Mouse (Mus musculus): Measurements from ENCODE around the gene Tex14. TPM values are rescaled to one million over a fixed set of nuclear protein-coding genes. Genes with fewer than 3 reads are reported as not detected.
"Not testable (repeated sequence)": the region's sequence is repeated elsewhere in the genome, so short reads cannot be mapped to it uniquely, and the experiment has no call there.

Gene Tex14
- polyA plus RNA-seq, 1 experiment from 2014 or later: 0.45 TPM

DNA sequence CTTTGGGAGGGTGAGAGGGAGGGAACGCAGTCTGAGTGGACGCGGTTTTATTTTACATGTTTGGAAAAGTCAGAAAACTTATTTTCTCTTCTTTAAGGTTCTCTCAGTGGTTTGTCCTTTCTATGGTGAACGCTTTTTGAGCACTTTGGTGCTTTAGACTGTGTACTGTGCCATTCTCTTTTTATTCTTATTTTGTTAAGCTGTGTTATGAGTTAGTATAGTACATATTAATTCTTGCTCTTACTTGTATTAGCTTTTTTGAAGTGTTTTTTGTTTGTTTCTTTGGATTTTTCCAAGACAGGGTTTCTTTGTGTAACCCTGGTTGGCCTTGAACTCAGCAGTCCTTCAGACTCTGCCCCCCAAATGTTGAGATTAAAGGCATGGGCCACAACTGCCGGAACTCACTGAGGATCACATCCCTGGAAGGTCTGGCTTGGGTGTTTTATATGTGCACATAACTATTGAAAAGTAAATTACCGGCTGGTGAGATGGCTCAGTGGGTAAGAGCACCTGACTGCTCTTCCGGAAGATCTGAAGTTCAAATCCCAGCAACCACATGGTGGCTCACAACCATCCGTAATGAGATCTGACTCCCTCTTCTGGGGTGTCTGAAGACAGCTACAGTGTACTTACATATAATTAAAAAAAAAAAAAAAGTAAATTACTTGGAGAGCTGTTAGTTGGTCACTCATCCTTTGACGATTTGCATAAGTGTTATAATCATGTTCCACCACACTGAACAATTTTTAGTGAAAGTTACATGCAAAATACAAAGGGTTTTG is 57.8 kb downstream of the Tex14 start:
- H3K9ac ChIP-seq (ENCODE audit: low read length): no peak overlapping the region
- no peak overlapping the region; the same call in 1 of the 2 replicates for H3K27ac ChIP-seq (ENCODE audit: low read depth, low read length)
- H3K36me3 ChIP-seq (ENCODE audit: control insufficient read depth, insufficient read depth, low read length): no peaks in the 10 kb centered on the region
- H3K4me1 ChIP-seq (ENCODE audit: control insufficient read depth, insufficient read depth, low read length): no peaks in the 10 kb centered on the region
- no peaks in the 10 kb centered on the region for H3K27me3 ChIP-seq (ENCODE audit: control insufficient read depth, insufficient read depth, low read length)
- H3K4me2 ChIP-seq (ENCODE audit: low read depth): no peak overlapping the region
- DNase-seq (ENCODE audit: low spot score) (peak; percentile 38), ATAC-seq (ENCODE audit: insufficient read depth, low FRiP score, low TSS enrichment) (peak; percentile 80)
- H3K9me3 ChIP-seq (ENCODE audit: control insufficient read depth, low read length): no peaks in the 10 kb centered on the region
- WGBS: 8% methylated on average over 9 of the region's 9 CpGs
- no peak overlapping the region for H3K4me3 ChIP-seq (ENCODE audit: low read depth, low read length)

GRCm38 (mm10) chr11:87463243-87463540 is 58.3 kb downstream of the Tex14 start:
- H3K36me3 ChIP-seq (ENCODE audit: control insufficient read depth, insufficient read depth, low read length): no peaks in the 10 kb centered on the region
- DNase-seq (ENCODE audit: low spot score) (no peak), ATAC-seq (ENCODE audit: insufficient read depth, low FRiP score, low TSS enrichment) (no peak)
- no peak overlapping the region for H3K4me3 ChIP-seq (ENCODE audit: low read depth, low read length)
- no peaks in the 10 kb centered on the region for H3K9me3 ChIP-seq (ENCODE audit: control insufficient read depth, low read length)
- no peak overlapping the region for H3K9ac ChIP-seq (ENCODE audit: low read length)
- no peak overlapping the region for H3K4me2 ChIP-seq (ENCODE audit: low read depth)
- WGBS: 54% methylated on average over 5 of the region's 5 CpGs
- no peaks in the 10 kb centered on the region for H3K27me3 ChIP-seq (ENCODE audit: control insufficient read depth, insufficient read depth, low read length)
- no peak overlapping the region for H3K27ac ChIP-seq (ENCODE audit: low read depth, low read length)
- H3K4me1 ChIP-seq (ENCODE audit: control insufficient read depth, insufficient read depth, low read length): no peaks in the 10 kb centered on the region

DNA sequence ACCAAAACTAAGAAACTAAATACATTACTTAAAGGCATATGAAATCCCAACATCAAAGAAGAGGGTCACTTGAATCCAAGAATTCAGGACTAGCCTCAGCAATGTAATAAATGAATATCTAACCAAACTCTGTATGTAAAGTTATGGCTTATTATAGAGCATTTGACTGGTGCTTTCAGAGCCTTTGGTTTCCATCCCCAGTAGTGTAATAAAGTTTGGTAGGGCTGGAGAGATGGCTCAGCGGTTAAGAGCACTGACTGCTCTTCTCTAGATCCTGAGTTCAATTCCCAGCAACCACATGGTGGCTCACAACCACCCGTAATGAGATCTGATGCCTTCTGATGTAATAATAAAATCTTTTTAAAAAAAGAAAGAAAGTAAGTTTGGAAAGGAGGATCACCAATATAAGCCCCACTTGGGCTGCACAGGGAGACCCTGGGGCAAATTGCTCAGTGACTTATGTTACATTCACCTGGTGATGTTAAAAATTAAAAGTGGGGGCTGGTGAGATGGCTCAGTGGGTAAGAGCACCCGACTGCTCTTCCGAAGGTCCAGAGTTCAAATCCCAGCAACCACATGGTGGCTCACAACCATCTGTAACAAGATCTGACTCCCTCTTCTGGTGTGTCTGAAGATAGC is 59.0 kb downstream of the Tex14 start:
- not testable (repeated sequence) for H3K27me3 ChIP-seq (ENCODE audit: control insufficient read depth, insufficient read depth, low read length); H3K9ac ChIP-seq (ENCODE audit: low read length); H3K36me3 ChIP-seq (ENCODE audit: control insufficient read depth, insufficient read depth, low read length); H3K4me3 ChIP-seq (ENCODE audit: low read depth, low read length); H3K4me2 ChIP-seq (ENCODE audit: low read depth); H3K27ac ChIP-seq (ENCODE audit: low read depth, low read length); DNase-seq (ENCODE audit: low spot score); H3K9me3 ChIP-seq (ENCODE audit: control insufficient read depth, low read length); H3K4me1 ChIP-seq (ENCODE audit: control insufficient read depth, insufficient read depth, low read length); ATAC-seq (ENCODE audit: insufficient read depth, low FRiP score, low TSS enrichment)
- WGBS: 82% methylated on average over 4 of the region's 4 CpGs

GRCm38 (mm10) chr11:87465990-87466593 is 61.2 kb downstream of the Tex14 start:
- no peaks in the 10 kb centered on the region for H3K4me1 ChIP-seq (ENCODE audit: control insufficient read depth, insufficient read depth, low read length)
- WGBS: 72% methylated on average over 6 of the region's 6 CpGs
- no peak overlapping the region for H3K4me3 ChIP-seq (ENCODE audit: low read depth, low read length)
- H3K36me3 ChIP-seq (ENCODE audit: control insufficient read depth, insufficient read depth, low read length): no peaks in the 10 kb centered on the region
- no peak overlapping the region for H3K4me2 ChIP-seq (ENCODE audit: low read depth)
- no peak overlapping the region for H3K27ac ChIP-seq (ENCODE audit: low read depth, low read length)
- no peak for DNase-seq (ENCODE audit: low spot score)
- ATAC-seq (ENCODE audit: insufficient read depth, low FRiP score, low TSS enrichment): no peak
- no peak overlapping the region for H3K9ac ChIP-seq (ENCODE audit: low read length)
- H3K9me3 ChIP-seq (ENCODE audit: control insufficient read depth, low read length): no peaks in the 10 kb centered on the region
- no peaks in the 10 kb centered on the region for H3K27me3 ChIP-seq (ENCODE audit: control insufficient read depth, insufficient read depth, low read length)

- Histone ChIP-seq H3K9me3 (ENCODE audit: control insufficient read depth, low read length) (no peaks in the 10 kb centered on the region), H3K9ac (ENCODE audit: low read length) (no peak overlapping the region), H3K36me3 (ENCODE audit: control insufficient read depth, insufficient read depth, low read length) (no peaks in the 10 kb centered on the region), H3K4me2 (ENCODE audit: low read depth) (no peak overlapping the region), H3K4me3 (ENCODE audit: low read depth, low read length) (no peak overlapping the region), H3K27ac (ENCODE audit: low read depth, low read length) (no peak overlapping the region), H3K27me3 (ENCODE audit: control insufficient read depth, insufficient read depth, low read length) (no peaks in the 10 kb centered on the region), H3K4me1 (ENCODE audit: control insufficient read depth, insufficient read depth, low read length) (no peaks in the 10 kb centered on the region)
- 51% methylated on average over 19 of the region's 19 CpGs for WGBS
- ATAC-seq (ENCODE audit: insufficient read depth, low FRiP score, low TSS enrichment): no peak
- no peak for DNase-seq (ENCODE audit: low spot score)
Measured at GRCm38 (mm10) chr11:87467491-87468277, 62.8 kb downstream of the Tex14 start.

- Histone ChIP-seq H3K4me2 (ENCODE audit: low read depth) (no peak overlapping the region), H3K4me3 (ENCODE audit: low read depth, low read length) (no peak overlapping the region), H3K36me3 (ENCODE audit: control insufficient read depth, insufficient read depth, low read length) (no peaks in the 10 kb centered on the region), H3K4me1 (ENCODE audit: control insufficient read depth, insufficient read depth, low read length) (no peaks in the 10 kb centered on the region), H3K27me3 (ENCODE audit: control insufficient read depth, insufficient read depth, low read length) (no peaks in the 10 kb centered on the region), H3K27ac (ENCODE audit: low read depth, low read length) (no peak overlapping the region), H3K9ac (ENCODE audit: low read length) (no peak overlapping the region), H3K9me3 (ENCODE audit: control insufficient read depth, low read length) (no peaks in the 10 kb centered on the region)
- 64% methylated on average over 7 of the region's 7 CpGs for WGBS
- ATAC-seq (ENCODE audit: insufficient read depth, low FRiP score, low TSS enrichment) (no peak), DNase-seq (ENCODE audit: low spot score) (no peak)
Measured at GRCm38 (mm10) chr11:87468278-87468655, 63.4 kb downstream of the Tex14 start.

DNA sequence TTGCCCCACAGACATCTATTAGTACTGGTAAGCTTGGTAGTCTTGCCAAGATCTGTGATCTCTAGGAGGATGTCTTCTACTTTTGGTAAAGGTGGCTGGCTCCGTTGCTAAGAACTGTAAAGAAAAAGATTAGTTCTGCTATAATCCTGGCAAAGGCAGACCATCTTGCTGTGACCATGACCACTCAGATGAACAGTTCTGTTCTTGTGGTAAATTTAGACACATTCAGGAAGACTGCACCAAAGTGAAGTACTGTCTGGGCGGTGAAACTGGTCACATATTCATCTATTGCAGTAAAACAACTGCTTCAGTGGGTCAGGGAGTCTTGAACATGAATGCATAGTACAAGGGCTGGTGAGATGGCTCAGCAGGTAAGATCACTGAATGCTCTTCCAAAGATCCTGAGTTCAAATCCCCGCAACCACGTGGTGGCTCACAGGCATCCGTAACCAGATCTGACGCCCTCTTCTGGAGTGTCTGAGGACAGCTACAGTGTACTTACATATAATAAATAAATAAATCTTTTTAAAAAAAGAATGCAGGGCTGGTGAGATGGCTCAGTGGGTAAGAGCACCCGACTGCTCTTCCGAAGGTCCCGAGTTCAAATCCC is 63.9 kb downstream of the Tex14 start:
- ATAC-seq (ENCODE audit: insufficient read depth, low FRiP score, low TSS enrichment) (no peak), DNase-seq (ENCODE audit: low spot score) (no peak)
- Histone ChIP-seq H3K36me3 (ENCODE audit: control insufficient read depth, insufficient read depth, low read length) (no peaks in the 10 kb centered on the region), H3K4me3 (ENCODE audit: low read depth, low read length) (no peak overlapping the region), H3K9ac (ENCODE audit: low read length) (no peak overlapping the region), H3K27me3 (ENCODE audit: control insufficient read depth, insufficient read depth, low read length) (no peaks in the 10 kb centered on the region), H3K4me2 (ENCODE audit: low read depth) (no peak overlapping the region), H3K4me1 (ENCODE audit: control insufficient read depth, insufficient read depth, low read length) (no peaks in the 10 kb centered on the region), H3K27ac (ENCODE audit: low read depth, low read length) (no peak overlapping the region), H3K9me3 (ENCODE audit: control insufficient read depth, low read length) (no peaks in the 10 kb centered on the region)
- 79% methylated on average over 9 of the region's 9 CpGs for WGBS

DNA sequence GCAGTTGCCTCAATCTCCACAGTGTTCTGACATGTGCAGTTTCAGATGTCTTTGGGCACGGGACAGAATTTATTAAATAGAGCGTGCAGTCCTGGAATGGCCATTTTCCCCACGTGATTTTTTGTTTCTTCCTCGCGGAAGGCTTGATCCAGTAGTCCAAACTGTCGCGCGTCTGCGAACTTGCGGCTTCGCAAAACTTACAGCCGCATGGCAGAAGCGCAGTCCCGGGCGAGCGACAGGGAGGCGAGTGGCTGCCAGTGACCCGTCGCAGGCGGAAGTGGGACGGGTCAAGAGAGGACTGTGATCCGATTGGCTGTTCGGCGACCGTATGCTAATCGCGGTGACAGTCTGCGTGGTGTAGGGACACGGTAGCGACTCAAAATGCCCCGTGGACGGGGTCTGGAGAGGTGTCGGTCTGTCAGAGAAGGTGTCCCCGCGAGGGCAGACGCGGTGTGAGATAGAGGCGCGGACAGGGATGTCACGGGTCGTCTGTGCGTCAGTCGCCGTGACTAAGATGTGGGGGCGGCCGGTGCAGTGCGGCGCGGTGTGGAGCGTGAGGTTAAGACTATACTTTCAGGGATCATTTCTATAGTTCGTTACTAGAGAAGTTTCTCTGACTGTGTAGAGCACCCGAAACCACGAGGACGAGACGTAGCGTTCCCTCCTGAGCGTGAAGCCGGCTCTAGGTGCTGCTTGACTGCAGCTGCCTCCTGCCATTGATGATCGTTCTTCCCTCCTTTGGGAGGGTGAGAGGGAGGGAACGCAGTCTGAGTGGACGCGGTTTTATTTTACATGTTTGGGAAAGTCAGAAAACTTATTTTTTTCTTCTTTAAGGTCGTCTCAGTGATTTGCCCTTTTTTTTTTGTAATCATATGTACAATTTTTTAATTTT is 66.2 kb downstream of the Tex14 start:
- not testable (repeated sequence) for H3K27ac ChIP-seq (ENCODE audit: low read depth, low read length); H3K27me3 ChIP-seq (ENCODE audit: control insufficient read depth, insufficient read depth, low read length); H3K4me1 ChIP-seq (ENCODE audit: control insufficient read depth, insufficient read depth, low read length); H3K9ac ChIP-seq (ENCODE audit: low read length); H3K36me3 ChIP-seq (ENCODE audit: control insufficient read depth, insufficient read depth, low read length); H3K9me3 ChIP-seq (ENCODE audit: control insufficient read depth, low read length); H3K4me3 ChIP-seq (ENCODE audit: low read depth, low read length)
- DNase-seq (ENCODE audit: low spot score) (peak; percentile 82), ATAC-seq (ENCODE audit: insufficient read depth, low FRiP score, low TSS enrichment) (peak; percentile 99)
- peak overlapping the region; percentile 32 for H3K4me2 ChIP-seq (ENCODE audit: low read depth)
- under 1% methylated on average over 28 of the region's 63 CpGs for WGBS
